Mouse (Mus musculus) bone marrow macrophage, adult 2 months (primary cell): ENCODE results near the gene Dclre1c.

Source experiments
- CTCF ChIP-seq: IDR thresholded peaks from 2 replicates; pipeline ENCODE4 v1.5.1; 2012; ENCODE audit warnings: low read depth, mild to moderate bottlenecking, low read length, moderate library complexity
- POLR2A ChIP-seq: IDR thresholded peaks from 2 replicates; pipeline ENCODE4 v1.6.1; 2012; ENCODE audit warnings: mild to moderate bottlenecking, low read depth, low read length, borderline replicate concordance

GRCm38 (mm10) chr2:3499543-3499942, 75.6 kb downstream of the Dclre1c start:
- TF ChIP-seq CTCF (no peak), POLR2A (no peak)
